ENCODE assay signal across 11 mouse cellular contexts in the genomic region with DNA sequence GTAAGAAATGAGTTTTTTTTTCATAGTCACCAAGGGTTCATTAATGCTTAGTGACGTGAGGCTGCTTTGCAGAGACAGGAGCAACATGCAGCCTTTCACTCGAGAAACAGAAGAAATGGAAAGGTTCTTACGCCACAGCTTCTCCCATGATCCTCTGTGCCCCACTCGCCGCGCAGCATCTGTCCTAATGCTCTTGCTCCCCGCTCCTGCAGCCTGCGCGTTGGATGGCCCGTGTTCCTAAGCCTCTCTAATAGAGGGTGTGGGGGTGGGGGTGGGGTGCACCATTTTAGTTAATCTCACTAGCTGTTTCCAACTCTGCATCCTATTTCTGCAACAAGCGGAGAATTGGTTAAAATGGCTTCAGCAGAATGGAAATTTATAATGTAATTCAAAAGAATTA. TPM values are rescaled to one million over a fixed set of nuclear protein-coding genes. Genes with fewer than 3 reads are reported as not detected.
DNase-seq lines count a peak whose midpoint lies in the region; ATAC-seq and TF ChIP-seq lines count a peak whose summit lies in the region.
"Had no signal": no experiment of that assay in that cellular context is flagged by ENCODE, and none has a peak within 500 bp of the region (broad histone marks: within the 10 kb centered on the region; RNA-seq: fewer than 3 reads in every experiment).

No protein-coding gene starts in this region.

- H3K9me3 ChIP-seq in neural tube, embryonic 15.5 days (replicated peaks): no peaks in the 10 kb centered on the region

- no peak for DNase-seq in frontal cortex, postnatal 14 days (ENCODE audit: low spot score in 2 of 2)
- no peak for DNase-seq in left cerebral cortex, adult 2 months (ENCODE audit: extremely low spot score in 1 of 2, low spot score in 2 of 2)
- DNase-seq in left cerebral cortex, postnatal 14 days (ENCODE audit: low spot score in 2 of 2): no peak
- peak; percentile 48 for DNase-seq in brain, embryonic 14.5 days (ENCODE audit: low read depth)
- DNase-seq in kidney, postnatal 14 days: no peak
- DNase-seq in urinary bladder, postnatal 36 days (ENCODE audit: low spot score in 2 of 2): no peak
- DNase-seq: lung, adult 18-20 months; right cerebral cortex, postnatal 25 days had no signal

- H3K36me3 ChIP-seq in neural tube, embryonic 15.5 days: no peaks in the 10 kb centered on the region

- WGBS in neural tube, embryonic 15.5 days: 75% methylated on average over 11 of the region's 11 CpGs

- no peaks in the 10 kb centered on the region for H3K27me3 ChIP-seq in neural tube, embryonic 15.5 days (replicated peaks)

- peaks cover 4% of the 10 kb centered on the region; the same call in 1 of the 2 replicates for H3K4me1 ChIP-seq in neural tube, embryonic 15.5 days

- H3K9ac ChIP-seq in neural tube, embryonic 15.5 days (replicated peaks): 0 out of 2 replicates have a peak overlapping the region, but pooled peaks have one; percentile 10

- no peak for TF ChIP-seq CTCF in left cerebral cortex, adult 2 months (IDR thresholded peaks at IDR 0.05)
- TF ChIP-seq CTCF in brain, embryonic 14.5 days (IDR thresholded peaks at IDR 0.05; ENCODE audit: borderline replicate concordance, extremely low read depth, insufficient read depth, insufficient read length): no peak

- ATAC-seq in frontal cortex, adult (ENCODE audit: low TSS enrichment): peak; percentile 80
- ATAC-seq in neural tube, embryonic 15.5 days (ENCODE audit: low FRiP score): peak; percentile 84
- ATAC-seq: intestine, postnatal 0 days had no signal

- peak overlapping the region; percentile 32 for H3K4me2 ChIP-seq in neural tube, embryonic 15.5 days

- H3K27ac ChIP-seq in left cerebral cortex, adult 2 months: 0 out of 2 replicates have a peak overlapping the region, but pooled peaks have one; percentile 2
- H3K27ac ChIP-seq in neural tube, embryonic 15.5 days (replicated peaks): peak overlapping the region; percentile 71

- no peak overlapping the region for H3K4me3 ChIP-seq in left cerebral cortex, adult 2 months
- no peak overlapping the region for H3K4me3 ChIP-seq in neural tube, embryonic 15.5 days (replicated peaks)

- intact Hi-C loops in left cerebral cortex, adult 2 months (cut with DNase I): no loop called here
- intact Hi-C loops in left cerebral cortex, postnatal 14 days (cut with DNase I): no loop called here

- TF ChIP-seq POLR2A in brain, embryonic 14.5 days (IDR thresholded peaks at IDR 0.05; ENCODE audit: borderline replicate concordance, extremely low read depth, insufficient read depth, insufficient read length, poor library complexity, severe bottlenecking): no peak

RNA-seq across cellular contexts. Expression of a gene that starts 40.0 kb away (rescaled TPM):
- total RNA-seq in left cerebral cortex, adult 2 months (2021): 100 to 1,000 TPM; 120 to 136 TPM
- 100 to 1,000 TPM; 139 to 142 TPM for total RNA-seq in left cerebral cortex, postnatal 14 days (2021)
- polyA plus RNA-seq in brain, embryonic 14.5 days (2012; rRNA removed): 162 and 181 TPM in 2 replicates
- 399 and 422 TPM in 2 replicates for polyA plus RNA-seq in neural tube, embryonic 15.5 days (2015; fragmentation: Nextera tagmentation; extraction: Ambion mirVana)

RNA-seq across cellular contexts. Expression of a gene that starts 41.2 kb away (rescaled TPM):
- total RNA-seq in left cerebral cortex, adult 2 months (2021): 10 to 100 TPM; 12.9 to 13.0 TPM
- 10 to 100 TPM in 1 of 2 experiments, 1 to 10 TPM in 1; 10.0 to 13.5 TPM for total RNA-seq in left cerebral cortex, postnatal 14 days (2021)
- 19.1 and 20.4 TPM in 2 replicates for polyA plus RNA-seq in brain, embryonic 14.5 days (2012; rRNA removed)
- polyA plus RNA-seq in neural tube, embryonic 15.5 days (2015; fragmentation: Nextera tagmentation; extraction: Ambion mirVana): 19.6 and 22.2 TPM in 2 replicates

RNA-seq across cellular contexts. Expression of a gene that starts 44.6 kb away (rescaled TPM):
- total RNA-seq in left cerebral cortex, adult 2 months (2021): 10 to 100 TPM in 1 of 2 experiments, 1 to 10 TPM in 1; 8.4 to 10.3 TPM
- 1 to 10 TPM; 7.1 to 8.7 TPM for total RNA-seq in left cerebral cortex, postnatal 14 days (2021)
- 9.2 and 10.0 TPM in 2 replicates for polyA plus RNA-seq in brain, embryonic 14.5 days (2012; rRNA removed)
- 9.6 and 10.9 TPM in 2 replicates for polyA plus RNA-seq in neural tube, embryonic 15.5 days (2015; fragmentation: Nextera tagmentation; extraction: Ambion mirVana)
